Comparison of ENCODE assay signal across 20 mouse cellular contexts in the genomic region with DNA sequence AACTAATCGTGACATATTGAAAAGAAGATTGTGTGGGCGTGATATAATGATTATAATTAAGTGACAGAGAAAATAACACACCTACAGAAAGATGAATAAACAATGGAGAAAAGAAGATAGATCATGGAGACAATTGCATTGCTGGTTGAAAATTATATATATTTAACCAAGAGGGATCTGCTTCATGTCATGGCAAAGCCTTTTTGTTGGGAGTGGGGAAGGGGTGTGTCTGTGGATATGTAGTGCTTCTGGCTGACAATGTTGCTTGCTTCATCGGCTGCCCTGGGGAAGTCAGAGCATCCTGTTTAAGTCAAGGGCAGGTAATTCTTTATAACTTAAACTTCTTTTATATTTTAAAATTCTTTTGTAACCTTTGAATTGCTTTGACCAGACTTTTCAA.
"Had no signal": no experiment of that assay in that cellular context is flagged by ENCODE, and none has a peak within 500 bp of the region (broad histone marks: within the 10 kb centered on the region; RNA-seq: fewer than 3 reads in every experiment).

No protein-coding gene starts in this region.

- DNase-seq: lung, adult 18-20 months; lung, embryonic 14.5 days; lung, postnatal 10 days; lung, postnatal 4 days; midbrain, embryonic 14.5 days; retina, postnatal 1 day; right cerebral cortex, adult 18-20 months; right cerebral cortex, postnatal 25 days; right cerebral cortex, postnatal 4 days; thymus, adult 18-20 months; thymus, postnatal 14 days; thymus, postnatal 36 days had no signal

- H3K9me3 ChIP-seq: midbrain, embryonic 10.5 days; midbrain, embryonic 12.5 days; neural tube, embryonic 13.5 days; neural tube, embryonic 15.5 days; stomach, embryonic 15.5 days had no signal

- H3K4me1 ChIP-seq: stomach, embryonic 15.5 days had no signal

- H3K9ac ChIP-seq: lung, embryonic 14.5 days; midbrain, embryonic 12.5 days; neural tube, embryonic 13.5 days; neural tube, embryonic 15.5 days; stomach, embryonic 15.5 days had no signal

- H3K4me2 ChIP-seq: lung, embryonic 14.5 days; midbrain, embryonic 12.5 days; neural tube, embryonic 13.5 days; neural tube, embryonic 15.5 days; stomach, embryonic 15.5 days had no signal

- H3K4me3 ChIP-seq: midbrain, embryonic 10.5 days; midbrain, embryonic 12.5 days; myocyte; neural tube, embryonic 13.5 days; neural tube, embryonic 15.5 days; stomach, embryonic 15.5 days had no signal

- ATAC-seq: midbrain, embryonic 16.5 days had no signal

- H3K27me3 ChIP-seq: midbrain, embryonic 12.5 days; neural tube, embryonic 13.5 days; neural tube, embryonic 15.5 days; stomach, embryonic 15.5 days had no signal

- H3K36me3 ChIP-seq: stomach, embryonic 15.5 days had no signal

- H3K27ac ChIP-seq: midbrain, embryonic 10.5 days; midbrain, embryonic 12.5 days; neural tube, embryonic 13.5 days; neural tube, embryonic 15.5 days; stomach, embryonic 15.5 days; stomach, postnatal 0 days had no signal
